Mouse (Mus musculus) ES-Bruce4 (cell line): Measurements from ENCODE around the gene Lpcat3. TPM values are rescaled to one million over a fixed set of nuclear protein-coding genes. Genes with fewer than 3 reads are reported as not detected.

ENCODE experiments used
- H3K27ac ChIP-seq: 2 replicates; pipeline ENCODE4 v1.5.1; 2012; ENCODE audit warnings: low read length, inconsistent platforms; ENCODE audit not compliant: insufficient read depth
- H3K27me3 ChIP-seq: 2 replicates; pipeline ENCODE4 v1.6.1; 2012; ENCODE audit warnings: mild to moderate bottlenecking, low read length, inconsistent platforms; ENCODE audit not compliant: control insufficient read depth, poor library complexity, insufficient read depth, severe bottlenecking
- H3K36me3 ChIP-seq: 2 replicates; pipeline ENCODE4 v1.6.1; 2012; ENCODE audit warnings: inconsistent platforms, mild to moderate bottlenecking, low read length, moderate library complexity; ENCODE audit not compliant: control insufficient read depth, poor library complexity, insufficient read depth, severe bottlenecking
- H3K4me1 ChIP-seq: one replicate; pipeline ENCODE4 v1.8.1; 2011; ENCODE audit warnings: low read length; ENCODE audit not compliant: control insufficient read depth, insufficient read depth
- H3K4me3 ChIP-seq: 2 replicates; pipeline ENCODE4 v1.5.1; 2011; ENCODE audit warnings: low read depth, mild to moderate bottlenecking, low read length
- H3K9ac ChIP-seq: 2 replicates; pipeline ENCODE4 v1.6.1; 2012; ENCODE audit warnings: low read depth, mild to moderate bottlenecking, inconsistent platforms; ENCODE audit not compliant: poor library complexity, severe bottlenecking
- H3K9me3 ChIP-seq: replicated peaks from 2 replicates; pipeline ENCODE4 v1.6.1; 2012; ENCODE audit warnings: mild to moderate bottlenecking, low read length, inconsistent platforms; ENCODE audit not compliant: control insufficient read depth, poor library complexity, insufficient read depth, severe bottlenecking
- CTCF ChIP-seq: IDR thresholded peaks from one replicate; pipeline ENCODE4 v1.8.1; 2011; ENCODE audit warnings: low read depth, low read length
- EP300 ChIP-seq: IDR thresholded peaks from 2 replicates; pipeline ENCODE4 v1.6.1; 2011; ENCODE audit warnings: low read depth, low read length; ENCODE audit not compliant: insufficient read depth
- POLR2A ChIP-seq: IDR thresholded peaks from one replicate; pipeline ENCODE4 v1.8.1; 2011; ENCODE audit warnings: low read length; ENCODE audit not compliant: insufficient read depth
- polyA plus RNA-seq: library from polyadenylated mRNA; stranded (reverse); fragments of >200 nt; gene quantifications from 2 replicates; pipeline ENCODE4 v1.2.4, GENCODE M21; 2011; ENCODE audit warnings: low read depth; ENCODE audit not compliant: missing spikeins, insufficient read depth, insufficient read length

Gene Lpcat3
- polyA plus RNA-seq, 1 experiment = 69.3 TPM

DNA sequence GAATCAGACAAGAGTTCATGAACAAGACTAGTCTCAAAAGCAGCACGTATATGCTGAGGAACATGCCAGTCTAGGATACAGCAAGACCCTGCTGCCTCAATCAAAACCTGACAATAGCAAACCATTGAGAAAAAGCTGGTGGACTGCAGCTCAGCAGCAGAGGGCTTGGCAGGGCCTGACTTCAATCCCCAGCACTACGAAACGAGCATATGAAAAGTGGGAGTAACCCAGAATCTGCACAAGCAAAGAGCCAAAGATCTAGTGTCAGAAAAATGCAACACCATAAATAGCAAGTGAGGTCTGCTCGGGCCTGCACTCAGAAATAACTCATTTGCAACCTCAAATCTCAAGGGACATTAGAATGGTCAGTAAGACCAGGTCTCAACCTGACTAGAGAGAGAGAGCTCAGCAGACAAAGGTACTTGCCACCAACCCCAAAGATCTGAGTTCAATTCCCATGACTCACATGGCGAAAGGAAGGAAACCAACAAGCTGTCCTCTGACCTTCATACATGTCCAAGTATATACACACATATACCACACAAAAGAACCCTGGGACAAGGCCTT, 43.3 kb downstream of the Lpcat3 start:
- H3K27me3 ChIP-seq = no peaks in the 10 kb centered on the region
- TF ChIP-seq CTCF = no peak
- TF ChIP-seq EP300 = no peak
- TF ChIP-seq POLR2A = no peak
- H3K36me3 ChIP-seq = peaks cover 59% of the 10 kb centered on the region
- no peak overlapping the region for H3K4me3 ChIP-seq
- H3K9ac ChIP-seq = no peak overlapping the region
- H3K9me3 ChIP-seq = no peaks in the 10 kb centered on the region
- H3K27ac ChIP-seq = no peak overlapping the region
- H3K4me1 ChIP-seq = no peaks in the 10 kb centered on the region

- no peaks in the 10 kb centered on the region for H3K9me3 ChIP-seq
- no peaks in the 10 kb centered on the region for H3K27me3 ChIP-seq
- no peak overlapping the region for H3K27ac ChIP-seq
- no peak for TF ChIP-seq CTCF
- H3K36me3 ChIP-seq = peaks cover 52% of the 10 kb centered on the region
- no peaks in the 10 kb centered on the region for H3K4me1 ChIP-seq
- H3K4me3 ChIP-seq = no peak overlapping the region
- no peak overlapping the region for H3K9ac ChIP-seq
These were observed 45.6 kb downstream of the Lpcat3 start for GRCm38 (mm10) chr6:124708289-124708889.

- Histone ChIP-seq H3K36me3 (peaks cover 49% of the 10 kb centered on the region), H3K4me1 (no peaks in the 10 kb centered on the region), H3K27me3 (no peaks in the 10 kb centered on the region), H3K4me3 (peak within 1 kb of the TSS; percentile 81), H3K9me3 (no peaks in the 10 kb centered on the region), H3K27ac (peak within 1 kb of the TSS; percentile 52), H3K9ac (peak within 1 kb of the TSS; percentile 91)
- TF ChIP-seq CTCF (no peak), POLR2A (no peak), EP300 (no peak)
These were observed 49.3 kb downstream of the Lpcat3 start, which contains the start of the genes Emg1 and Phb2 for GRCm38 (mm10) chr6:124711824-124712782. Gene Emg1, minus strand, starts transcription at chr6:124712178. Gene Phb2, plus strand, starts transcription at chr6:124712336.

GRCm38 (mm10) chr6:124712918-124713317, 50.1 kb downstream of the Lpcat3 start:
- Histone ChIP-seq H3K9ac (peak overlapping the region; percentile 91), H3K36me3 (peaks cover 40% of the 10 kb centered on the region), H3K4me1 (no peaks in the 10 kb centered on the region), H3K4me3 (peak overlapping the region; percentile 81), H3K27me3 (no peaks in the 10 kb centered on the region), H3K9me3 (no peaks in the 10 kb centered on the region), H3K27ac (0 out of 2 replicates have a peak overlapping the region, but pooled peaks have one; percentile 3)
- TF ChIP-seq POLR2A (no peak), CTCF (no peak), EP300 (no peak)

DNA sequence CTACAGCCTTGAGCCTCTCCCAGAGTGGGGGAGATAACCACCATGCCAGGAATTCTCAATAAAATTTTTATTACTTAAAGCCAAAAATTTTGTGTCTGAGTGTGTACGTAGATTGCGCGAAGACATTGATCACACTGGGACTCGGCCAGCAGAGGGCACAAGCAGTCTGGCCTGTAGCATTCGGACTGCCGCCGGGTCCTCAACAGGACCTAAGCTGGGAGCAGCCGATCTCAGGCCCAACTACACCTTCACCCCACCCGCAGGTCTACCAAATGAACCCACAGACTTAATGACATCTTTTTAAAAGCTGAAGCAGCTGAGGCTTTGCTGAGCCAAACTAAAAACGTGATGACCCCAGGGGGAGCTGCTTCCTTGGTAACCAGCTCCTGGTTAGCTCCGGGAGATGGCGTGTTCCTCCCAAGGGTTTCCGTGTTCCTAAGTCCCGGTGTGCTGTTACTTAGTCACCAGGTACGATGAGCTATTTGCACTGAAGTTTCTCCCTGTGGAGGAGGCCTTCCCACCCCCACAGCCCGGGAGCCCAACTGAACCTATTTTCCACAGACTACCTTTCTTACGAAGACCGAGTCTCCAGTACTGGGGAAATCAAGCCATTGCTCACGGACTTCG, 54.1 kb downstream of the Lpcat3 start:
- Histone ChIP-seq H3K9ac (no peak overlapping the region; the same call in 1 of the 2 replicates), H3K27ac (peak overlapping the region; percentile 24), H3K27me3 (no peaks in the 10 kb centered on the region), H3K4me1 (no peaks in the 10 kb centered on the region), H3K4me3 (peak overlapping the region; percentile 72), H3K36me3 (peaks cover 27% of the 10 kb centered on the region), H3K9me3 (no peaks in the 10 kb centered on the region)
- TF ChIP-seq EP300 (0 out of 2 replicates have a peak, but pooled peaks have one; percentile 29), POLR2A (no peak), CTCF (peak; percentile 82)
